Mouse (Mus musculus): ENCODE measurements around the gene Nhlh1. TPM values are rescaled to one million over a fixed set of nuclear protein-coding genes. Genes with fewer than 3 reads are reported as not detected.
A peak's percentile ranks its signal among the peaks of the same experiment; 100 is the strongest.

The Nhlh1 gene
- total and polyA plus RNA-seq, 2 experiments from 2014 or later, result 2.4 to 17.3 TPM

GRCm38 (mm10) chr1:172082899-172083445, 25.6 kb upstream of the Nhlh1 start:
- Histone ChIP-seq H3K36me3 (ENCODE audit: insufficient read depth, low read length) (peaks cover 15% of the 10 kb centered on the region; the same call in 1 of the 2 replicates), H3K9me3 (ENCODE audit: low read length) (no peaks in the 10 kb centered on the region), H3K4me2 (ENCODE audit: low read depth, low read length) (peak overlapping the region; percentile 74), H3K9ac (replicated peaks; ENCODE audit: low read length) (peak overlapping the region; percentile 91), H3K4me1 (ENCODE audit: insufficient read depth, low read length) (peaks cover 16% of the 10 kb centered on the region; the same call in 1 of the 2 replicates), H3K27ac (peak overlapping the region; percentile 93), H3K27me3 (ENCODE audit: insufficient read depth, low read length) (no peaks in the 10 kb centered on the region), H3K4me3 (ENCODE audit: low read length) (peak overlapping the region; percentile 81)
- 2% methylated on average over 24 of the region's 24 CpGs for WGBS
- ATAC-seq, result peak; percentile 70; the same call in 1 of the 2 replicates
- no peak for DNase-seq (ENCODE audit: low spot score)
- no peak for TF ChIP-seq CTCF (IDR thresholded peaks at IDR 0.05; ENCODE audit: low read depth)

GRCm38 (mm10) chr1:172082101-172082898, 24.9 kb upstream of the Nhlh1 start, which contains the start of the genes Copa and Ncstn:
TSS of gene Copa (plus strand) at chr1:172082529.
TSS of gene Ncstn (minus strand) at chr1:172082795.
- Histone ChIP-seq H3K4me1 (ENCODE audit: insufficient read depth, low read length) (peaks cover 16% of the 10 kb centered on the region; the same call in 1 of the 2 replicates), H3K4me3 (ENCODE audit: low read length) (peak within 1 kb of the TSS; percentile 81), H3K4me2 (ENCODE audit: low read depth, low read length) (peak within 1 kb of the TSS; percentile 74), H3K9me3 (ENCODE audit: low read length) (no peaks in the 10 kb centered on the region), H3K27me3 (ENCODE audit: insufficient read depth, low read length) (no peaks in the 10 kb centered on the region), H3K36me3 (ENCODE audit: insufficient read depth, low read length) (peaks cover 16% of the 10 kb centered on the region; the same call in 1 of the 2 replicates), H3K9ac (replicated peaks; ENCODE audit: low read length) (peak within 1 kb of the TSS; percentile 91), H3K27ac (peak within 1 kb of the TSS; percentile 93)
- peak; percentile 98 for DNase-seq (ENCODE audit: low spot score)
- TF ChIP-seq CTCF (IDR thresholded peaks at IDR 0.05; ENCODE audit: low read depth), result peak; percentile 63
- under 1% methylated on average over 36 of the region's 40 CpGs for WGBS
- ATAC-seq, result peak; percentile 99

- no peak overlapping the region for H3K27ac ChIP-seq
- WGBS, result 77% methylated on average over 5 of the region's 5 CpGs
- no peak overlapping the region for H3K9ac ChIP-seq (replicated peaks; ENCODE audit: low read length)
- DNase-seq (ENCODE audit: low spot score) (no peak), ATAC-seq (no peak)
- no peaks in the 10 kb centered on the region for H3K9me3 ChIP-seq (ENCODE audit: low read length)
- H3K36me3 ChIP-seq (ENCODE audit: insufficient read depth, low read length), result peaks cover 43% of the 10 kb centered on the region; the same call in 1 of the 2 replicates
- H3K4me2 ChIP-seq (ENCODE audit: low read depth, low read length), result no peak overlapping the region
- no peak overlapping the region for H3K4me3 ChIP-seq (ENCODE audit: low read length)
- no peak for TF ChIP-seq CTCF (IDR thresholded peaks at IDR 0.05; ENCODE audit: low read depth)
- 0 out of 2 replicates have a peak, but pooled peaks cover 5% of the 10 kb centered on the region for H3K4me1 ChIP-seq (ENCODE audit: insufficient read depth, low read length)
- H3K27me3 ChIP-seq (ENCODE audit: insufficient read depth, low read length), result no peaks in the 10 kb centered on the region
These were observed 20.6 kb upstream of the Nhlh1 start for GRCm38 (mm10) chr1:172077981-172078380.

- H3K4me2 ChIP-seq (ENCODE audit: low read depth, low read length), result no peak overlapping the region
- DNase-seq (ENCODE audit: low spot score) (no peak), ATAC-seq (no peak)
- H3K9me3 ChIP-seq (ENCODE audit: low read length), result no peaks in the 10 kb centered on the region
- H3K36me3 ChIP-seq (ENCODE audit: insufficient read depth, low read length), result peaks cover 78% of the 10 kb centered on the region
- H3K27me3 ChIP-seq (ENCODE audit: insufficient read depth, low read length), result no peaks in the 10 kb centered on the region
- no peak overlapping the region for H3K4me3 ChIP-seq (ENCODE audit: low read length)
- no peak overlapping the region for H3K9ac ChIP-seq (replicated peaks; ENCODE audit: low read length)
- H3K4me1 ChIP-seq (ENCODE audit: insufficient read depth, low read length), result no peaks in the 10 kb centered on the region
- WGBS, result 94% methylated on average over 7 of the region's 7 CpGs
- no peak for TF ChIP-seq CTCF (IDR thresholded peaks at IDR 0.05; ENCODE audit: low read depth)
- H3K27ac ChIP-seq, result no peak overlapping the region
These were observed 15.2 kb upstream of the Nhlh1 start for GRCm38 (mm10) chr1:172072604-172073003.

- H3K4me1 ChIP-seq (ENCODE audit: insufficient read depth, low read length), result no peaks in the 10 kb centered on the region
- H3K27me3 ChIP-seq (ENCODE audit: insufficient read depth, low read length), result no peaks in the 10 kb centered on the region
- peak; percentile 58 for DNase-seq (ENCODE audit: low spot score)
These were observed 14.2 kb upstream of the Nhlh1 start for GRCm38 (mm10) chr1:172071556-172071955.

GRCm38 (mm10) chr1:172070227-172070626, 12.9 kb upstream of the Nhlh1 start:
- H3K4me2 ChIP-seq (ENCODE audit: low read depth, low read length), result no peak overlapping the region
- ATAC-seq, result no peak
- no peak overlapping the region for H3K9ac ChIP-seq (replicated peaks; ENCODE audit: low read length)
- no peak for DNase-seq (ENCODE audit: low spot score)
- no peaks in the 10 kb centered on the region for H3K4me1 ChIP-seq (ENCODE audit: insufficient read depth, low read length)
- H3K36me3 ChIP-seq (ENCODE audit: insufficient read depth, low read length), result peaks cover 91% of the 10 kb centered on the region
- TF ChIP-seq CTCF (IDR thresholded peaks at IDR 0.05; ENCODE audit: low read depth), result no peak
- no peaks in the 10 kb centered on the region for H3K9me3 ChIP-seq (ENCODE audit: low read length)
- 82% methylated on average over 6 of the region's 6 CpGs for WGBS
- H3K27me3 ChIP-seq (ENCODE audit: insufficient read depth, low read length), result no peaks in the 10 kb centered on the region
- no peak overlapping the region for H3K4me3 ChIP-seq (ENCODE audit: low read length)
- H3K27ac ChIP-seq, result no peak overlapping the region

More at GRCm38 (mm10) chr1:172071556-172071955, 14.2 kb upstream of the Nhlh1 start:
- Histone ChIP-seq H3K27ac (0 out of 2 replicates have a peak overlapping the region, but pooled peaks have one; percentile 20), H3K36me3 (ENCODE audit: insufficient read depth, low read length) (peaks cover 88% of the 10 kb centered on the region), H3K9ac (replicated peaks; ENCODE audit: low read length) (no peak overlapping the region), H3K4me3 (ENCODE audit: low read length) (no peak overlapping the region), H3K4me2 (ENCODE audit: low read depth, low read length) (no peak overlapping the region), H3K9me3 (ENCODE audit: low read length) (no peaks in the 10 kb centered on the region)
- ATAC-seq, result peak; percentile 70
- no peak for TF ChIP-seq CTCF (IDR thresholded peaks at IDR 0.05; ENCODE audit: low read depth)
- 63% methylated on average over 4 of the region's 4 CpGs for whole genome bisulfite sequencing

Measured in hindbrain, postnatal 0 days (tissue).